Mouse (Mus musculus): ENCODE measurements around the gene Srrm2.

Gene Srrm2

GRCm38 (mm10) chr17:23857193-23857592 is 66.9 kb downstream of the Srrm2 start:
- DNase-seq (ENCODE audit: low read depth, low spot score): no peak

- DNase-seq (ENCODE audit: low read depth, low spot score): no peak
These were observed 67.6 kb downstream of the Srrm2 start for GRCm38 (mm10) chr17:23857913-23858312.

- DNase-seq (ENCODE audit: low read depth, low spot score): no peak
These were observed 72.6 kb downstream of the Srrm2 start for GRCm38 (mm10) chr17:23862926-23863325.

- no peak for DNase-seq (ENCODE audit: low read depth, low spot score)
These were observed 77.4 kb downstream of the Srrm2 start, which contains the start of gene Prss21 for GRCm38 (mm10) chr17:23867756-23868155. Gene Prss21, plus strand, starts transcription at chr17:23868056.

- DNase-seq (ENCODE audit: low read depth, low spot score): no peak
These were observed 78.2 kb downstream of the Srrm2 start for GRCm38 (mm10) chr17:23868513-23868912.

Measured in c-Kit-negative CD71-positive TER-119-positive erythroid progenitor cells, embryonic 14.5 days (primary cell).